Comparison of ENCODE assay signal across 8 mouse cellular contexts in genomic region chr13:59768531-59768930, GRCm38 (mm10). TPM values are rescaled to one million over a fixed set of nuclear protein-coding genes. Genes with fewer than 3 reads are reported as not detected.
A peak's percentile ranks its signal among the peaks of the same experiment; 100 is the strongest.
DNase-seq lines count a peak whose midpoint lies in the region; ATAC-seq lines count a peak whose summit lies in the region.
"Had no signal": no experiment of that assay in that cellular context is flagged by ENCODE, and none has a peak within 500 bp of the region (broad histone marks: within the 10 kb centered on the region; RNA-seq: fewer than 3 reads in every experiment).

No protein-coding gene starts in this region.

- WGBS in embryonic facial prominence, embryonic 15.5 days: 36% methylated on average over 13 of the region's 13 CpGs
- WGBS in kidney, embryonic 15.5 days: 33% methylated on average over 13 of the region's 13 CpGs
- 39% methylated on average over 13 of the region's 13 CpGs for WGBS in midbrain, embryonic 14.5 days

- H3K4me1 ChIP-seq in embryonic facial prominence, embryonic 15.5 days: peaks cover 46% of the 10 kb centered on the region
- H3K4me1 ChIP-seq in kidney, embryonic 15.5 days: peaks cover 51% of the 10 kb centered on the region
- peaks cover 33% of the 10 kb centered on the region for H3K4me1 ChIP-seq in midbrain, embryonic 14.5 days (ENCODE audit: control insufficient read depth, insufficient read depth, low read length)

- peaks cover 18% of the 10 kb centered on the region for H3K36me3 ChIP-seq in embryonic facial prominence, embryonic 15.5 days
- H3K36me3 ChIP-seq in kidney, embryonic 15.5 days: peaks cover 21% of the 10 kb centered on the region
- H3K36me3 ChIP-seq in midbrain, embryonic 14.5 days (ENCODE audit: control insufficient read depth, insufficient read depth, low read length): peaks cover 23% of the 10 kb centered on the region

- peak overlapping the region; percentile 79; the same call in 1 of the 2 replicates for H3K9ac ChIP-seq in embryonic facial prominence, embryonic 15.5 days
- peak overlapping the region; percentile 92 for H3K9ac ChIP-seq in kidney, embryonic 15.5 days
- H3K9ac ChIP-seq in midbrain, embryonic 14.5 days (replicated peaks; ENCODE audit: low read length): peak overlapping the region; percentile 74; the same call in 1 of the 2 replicates

- H3K4me3 ChIP-seq in embryonic facial prominence, embryonic 15.5 days (replicated peaks): peak overlapping the region; percentile 91
- peak overlapping the region; percentile 89 for H3K4me3 ChIP-seq in kidney, embryonic 15.5 days (replicated peaks)
- H3K4me3 ChIP-seq in midbrain, embryonic 14.5 days (replicated peaks; ENCODE audit: low read depth, low read length): peak overlapping the region; percentile 90

- no peaks in the 10 kb centered on the region for H3K27me3 ChIP-seq in embryonic facial prominence, embryonic 15.5 days
- no peaks in the 10 kb centered on the region for H3K27me3 ChIP-seq in kidney, embryonic 15.5 days
- H3K27me3 ChIP-seq in midbrain, embryonic 14.5 days (ENCODE audit: control insufficient read depth, insufficient read depth, low read length): no peaks in the 10 kb centered on the region

- H3K27ac ChIP-seq in embryonic facial prominence, embryonic 15.5 days (replicated peaks): peak overlapping the region; percentile 11; the same call in 1 of the 2 replicates
- H3K27ac ChIP-seq in kidney, embryonic 15.5 days: peak overlapping the region; percentile 100; the same call in 1 of the 2 replicates
- H3K27ac ChIP-seq in midbrain, embryonic 14.5 days (replicated peaks; ENCODE audit: low read depth, low read length): no peak overlapping the region

- no peaks in the 10 kb centered on the region for H3K9me3 ChIP-seq in embryonic facial prominence, embryonic 15.5 days (replicated peaks)
- no peaks in the 10 kb centered on the region for H3K9me3 ChIP-seq in kidney, embryonic 15.5 days (replicated peaks)
- H3K9me3 ChIP-seq in midbrain, embryonic 14.5 days (ENCODE audit: control insufficient read depth, low read length): no peaks in the 10 kb centered on the region

- H3K4me2 ChIP-seq in embryonic facial prominence, embryonic 15.5 days (replicated peaks): peak overlapping the region; percentile 66
- peak overlapping the region; percentile 78 for H3K4me2 ChIP-seq in kidney, embryonic 15.5 days
- H3K4me2 ChIP-seq in midbrain, embryonic 14.5 days (ENCODE audit: low read length): peak overlapping the region; percentile 70

- peak; percentile 20 for DNase-seq in spleen, adult 12 weeks (ENCODE audit: low spot score)
- no peak for DNase-seq in spleen, postnatal 36 days (ENCODE audit: low spot score in 2 of 2)
- peak; percentile 6 for DNase-seq in midbrain, embryonic 14.5 days
- no peak for DNase-seq in frontal cortex, postnatal 14 days (ENCODE audit: low spot score in 2 of 2)
- no peak for DNase-seq in frontal cortex, postnatal 25 days (ENCODE audit: low spot score in 2 of 2)

- no peak for ATAC-seq in embryonic facial prominence, embryonic 15.5 days (ENCODE audit: insufficient number of reproducible peaks, low FRiP score, low TSS enrichment, low read depth)
- ATAC-seq in kidney, embryonic 15.5 days (replicated peaks; ENCODE audit: low FRiP score): no peak
- no peak for ATAC-seq in midbrain, embryonic 14.5 days (ENCODE audit: low FRiP score, low TSS enrichment)

RNA-seq across cellular contexts. Expression of gene Isca1, which starts 1.1 kb away (rescaled TPM):
- 114 and 120 TPM in 2 replicates for polyA plus RNA-seq in embryonic facial prominence, embryonic 15.5 days (2015; fragmentation: Nextera tagmentation; extraction: Ambion mirVana)
- polyA plus RNA-seq in kidney, embryonic 15.5 days (2015; fragmentation: Nextera tagmentation; extraction: Ambion mirVana): 128 and 134 TPM in 2 replicates
- 171 and 194 TPM in 2 replicates for polyA plus RNA-seq in midbrain, embryonic 14.5 days (2014; fragmentation: Nextera tagmentation; extraction: Ambion mirVana)

RNA-seq across cellular contexts. Expression of gene Gm49354, which starts 13.5 kb away (rescaled TPM):
- not detected in 2 replicates for polyA plus RNA-seq in embryonic facial prominence, embryonic 15.5 days (2015; fragmentation: Nextera tagmentation; extraction: Ambion mirVana)
- polyA plus RNA-seq in kidney, embryonic 15.5 days (2015; fragmentation: Nextera tagmentation; extraction: Ambion mirVana): not detected in 2 replicates
- not detected in 2 replicates for polyA plus RNA-seq in midbrain, embryonic 14.5 days (2014; fragmentation: Nextera tagmentation; extraction: Ambion mirVana)
- polyA plus RNA-seq: frontal cortex, adult 2 months had no signal

RNA-seq across cellular contexts. Expression of gene 1700014D04Rik, which starts 22.0 kb away (rescaled TPM):
- polyA plus RNA-seq in embryonic facial prominence, embryonic 15.5 days (2015; fragmentation: Nextera tagmentation; extraction: Ambion mirVana): not detected in 2 replicates
- not detected in 2 replicates for polyA plus RNA-seq in kidney, embryonic 15.5 days (2015; fragmentation: Nextera tagmentation; extraction: Ambion mirVana)
- 0.07 and 0.30 TPM in 2 replicates for polyA plus RNA-seq in midbrain, embryonic 14.5 days (2014; fragmentation: Nextera tagmentation; extraction: Ambion mirVana)

RNA-seq across cellular contexts. Expression of gene Spata31d1d, which starts 37.0 kb away (rescaled TPM):
- polyA plus RNA-seq in embryonic facial prominence, embryonic 15.5 days (2015; fragmentation: Nextera tagmentation; extraction: Ambion mirVana): not detected in 2 replicates
- not detected in 2 replicates for polyA plus RNA-seq in kidney, embryonic 15.5 days (2015; fragmentation: Nextera tagmentation; extraction: Ambion mirVana)
- not detected in 2 replicates for polyA plus RNA-seq in midbrain, embryonic 14.5 days (2014; fragmentation: Nextera tagmentation; extraction: Ambion mirVana)

RNA-seq across cellular contexts. Expression of gene Tut7, which starts 54.4 kb away (rescaled TPM):
- 49.7 and 52.8 TPM in 2 replicates for polyA plus RNA-seq in embryonic facial prominence, embryonic 15.5 days (2015; fragmentation: Nextera tagmentation; extraction: Ambion mirVana)
- 48.1 and 48.9 TPM in 2 replicates for polyA plus RNA-seq in kidney, embryonic 15.5 days (2015; fragmentation: Nextera tagmentation; extraction: Ambion mirVana)
- polyA plus RNA-seq in midbrain, embryonic 14.5 days (2014; fragmentation: Nextera tagmentation; extraction: Ambion mirVana): 34.3 and 50.4 TPM in 2 replicates

Comparison
In these comparisons a context has a peak if more than half of its experiments do, and no peak if none do; other contexts are left out.
1. DNase-seq: peak in spleen, adult 12 weeks (single experiment) and midbrain, embryonic 14.5 days (single experiment); none in spleen, postnatal 36 days (0 of 2), frontal cortex, postnatal 14 days (0 of 2) and frontal cortex, postnatal 25 days (0 of 2).
2. Peak in every context shown above with its lines, with median percentiles within 50 percentile points of each other: H3K4me2 ChIP-seq, H3K4me3 ChIP-seq and H3K9ac ChIP-seq.